Mouse (Mus musculus): ENCODE results near the gene Ano9.

DNA sequence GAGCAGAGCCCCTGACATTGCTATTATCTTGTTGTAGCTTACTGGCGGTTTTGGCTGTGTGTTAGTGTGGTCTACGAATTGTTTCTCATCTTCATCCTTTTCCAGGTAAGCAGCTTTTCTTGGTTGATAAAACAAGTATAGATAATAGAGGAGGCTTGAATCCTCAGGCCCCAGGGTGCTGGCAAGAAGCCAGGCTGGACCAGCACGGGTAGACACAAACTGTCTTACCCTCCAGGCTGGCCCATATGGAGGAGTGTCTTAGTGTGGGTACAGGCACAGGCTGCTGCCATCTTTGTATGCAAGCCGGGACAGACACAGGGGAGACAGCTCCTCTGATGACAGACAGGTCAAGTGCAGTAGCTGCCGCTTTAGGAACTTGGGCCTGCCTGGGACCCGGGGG is 29.4 kb upstream of the Ano9 start:
- TF ChIP-seq CTCF (IDR thresholded peaks at IDR 0.05; ENCODE audit: control insufficient read depth, insufficient read depth, low read length) (no peak), POLR2A (IDR thresholded peaks at IDR 0.05; ENCODE audit: borderline replicate concordance, control insufficient read depth, low read depth, low read length) (no peak)

All from bone marrow, adult 2 months (tissue).